Mouse (Mus musculus) midbrain, postnatal 0 days (tissue): ENCODE measurements around the gene Zc3h7b. TPM values are rescaled to one million over a fixed set of nuclear protein-coding genes. Genes with fewer than 3 reads are reported as not detected.

Experiments
- ATAC-seq: fragments of 200-750 bp; cut with Nextera tagmentation; 2 replicates; pipeline ENCODE4 v1.8.0; 2017; ENCODE audit warnings: moderate number of reproducible peaks, mild to moderate bottlenecking, moderate TSS enrichment, moderate library complexity; ENCODE audit not compliant: low FRiP score
- DNase-seq: peaks from one replicate; pipeline ENCODE4 v3.0.0-alpha.2; 2015; ENCODE audit warnings: low spot score
- H3K27ac ChIP-seq: fragments of 300-500 bp; sonication (generic); 2 replicates; pipeline ENCODE4 v1.5.1; 2014; ENCODE audit warnings: low read depth, mild to moderate bottlenecking, low read length, mixed read lengths
- H3K27me3 ChIP-seq: fragments of 300-500 bp; sonication (generic); 2 replicates; pipeline ENCODE4 v1.6.1; 2014; ENCODE audit warnings: low read length, control low read depth, mixed read lengths; ENCODE audit not compliant: insufficient read depth
- H3K36me3 ChIP-seq: fragments of 300-500 bp; sonication (generic); 2 replicates; pipeline ENCODE4 v1.6.1; 2014; ENCODE audit warnings: low read length, control low read depth, mixed read lengths; ENCODE audit not compliant: insufficient read depth
- H3K4me1 ChIP-seq: fragments of 300-500 bp; sonication (generic); 2 replicates; pipeline ENCODE4 v1.6.1; 2014; ENCODE audit warnings: mild to moderate bottlenecking, control low read depth, antibody characterized with exemption, low read length, mixed read lengths; ENCODE audit not compliant: insufficient read depth
- H3K4me2 ChIP-seq: fragments of 300-500 bp; sonication (generic); 2 replicates; pipeline ENCODE4 v1.6.1; 2014; ENCODE audit warnings: low read depth, mild to moderate bottlenecking, low read length, mixed read lengths; ENCODE audit not compliant: poor library complexity, severe bottlenecking
- H3K4me3 ChIP-seq: fragments of 300-500 bp; sonication (generic); 2 replicates; pipeline ENCODE4 v1.5.1; 2014; ENCODE audit warnings: low read depth, mild to moderate bottlenecking, low read length, moderate library complexity
- H3K9ac ChIP-seq: fragments of 300-500 bp; sonication (generic); replicated peaks from 2 replicates; pipeline ENCODE4 v1.6.1; 2014; ENCODE audit warnings: mild to moderate bottlenecking, low read length, moderate library complexity, mixed read lengths; ENCODE audit not compliant: poor library complexity, severe bottlenecking
- H3K9me3 ChIP-seq: fragments of 300-500 bp; sonication (generic); 2 replicates; pipeline ENCODE4 v1.6.1; 2016; ENCODE audit warnings: low read length, control low read depth
- CTCF ChIP-seq: IDR thresholded peaks from 2 replicates; pipeline ENCODE4 v1.5.1; 2016; ENCODE audit warnings: antibody characterized with exemption, mild to moderate bottlenecking
- WGBS: fragments of 180-500 bp; shearing (Covaris S2); extraction: QIAGEN DNeasy Blood & Tissue Kit; methylation state at CpG from one replicate; pipeline ENCODE4 v1.1.7; 2014; 5-methylcytosine and 5-hydroxymethylcytosine counted together
- polyA plus RNA-seq: library from polyadenylated mRNA; unstranded; fragments of >200 nt; fragmentation: Nextera tagmentation; extraction: Ambion mirVana; gene quantifications from 2 replicates; pipeline ENCODE4 v1.2.1, GENCODE M21; 2015
- total RNA-seq: library from RNA; depleted of rRNA; stranded (reverse); fragments of >200 nt; gene quantifications from 2 replicates; pipeline ENCODE4 v1.2.3, GENCODE M21; 2014

Zc3h7b gene
- total and polyA plus RNA-seq, 2 experiments from 2014 or later: 43.9 to 154 TPM

DNA sequence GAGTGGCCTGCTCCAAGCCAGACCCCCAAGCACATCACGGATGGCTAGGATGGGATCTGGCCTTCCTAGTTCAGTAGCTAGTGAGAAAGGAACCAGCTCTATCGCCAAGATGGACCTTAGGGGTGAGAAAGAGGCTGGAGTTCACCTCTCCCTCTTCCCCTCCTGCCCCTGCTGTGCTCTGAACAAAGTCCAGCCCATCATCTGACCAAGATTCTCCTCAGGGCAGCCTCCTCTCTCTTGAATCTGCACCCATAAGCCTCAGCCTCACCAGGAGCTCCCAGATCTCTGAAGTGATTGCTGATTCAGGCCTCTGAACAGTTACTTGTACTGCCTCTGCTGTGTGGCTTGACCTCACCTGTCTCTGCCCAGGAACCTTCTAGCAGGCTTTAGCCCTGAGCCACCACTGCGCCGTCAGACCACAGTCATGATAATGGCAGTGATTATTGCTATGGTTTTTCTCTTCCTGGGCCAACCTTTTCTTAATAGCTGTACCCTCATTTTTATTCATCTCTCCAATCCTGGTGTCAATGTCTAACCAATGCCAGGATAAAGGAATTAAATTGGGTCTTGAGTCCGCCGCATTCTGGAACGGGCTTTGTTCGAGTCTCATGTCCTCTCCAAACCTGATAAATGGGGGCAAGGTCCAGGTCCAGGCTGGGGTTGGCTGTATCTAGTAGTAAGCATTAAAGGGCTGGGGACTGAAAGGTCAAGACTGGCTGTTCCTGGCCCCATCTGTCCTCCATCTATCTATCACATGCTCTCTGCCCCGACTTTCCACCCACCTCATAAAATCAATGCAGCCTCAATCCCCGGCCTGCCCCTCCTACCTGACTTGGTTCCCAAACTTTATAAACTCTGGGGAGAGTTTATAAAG lies 90.4 kb downstream of the Zc3h7b start:
- 79% methylated on average over 10 of the region's 10 CpGs for WGBS
- no peaks in the 10 kb centered on the region for H3K27me3 ChIP-seq

DNA sequence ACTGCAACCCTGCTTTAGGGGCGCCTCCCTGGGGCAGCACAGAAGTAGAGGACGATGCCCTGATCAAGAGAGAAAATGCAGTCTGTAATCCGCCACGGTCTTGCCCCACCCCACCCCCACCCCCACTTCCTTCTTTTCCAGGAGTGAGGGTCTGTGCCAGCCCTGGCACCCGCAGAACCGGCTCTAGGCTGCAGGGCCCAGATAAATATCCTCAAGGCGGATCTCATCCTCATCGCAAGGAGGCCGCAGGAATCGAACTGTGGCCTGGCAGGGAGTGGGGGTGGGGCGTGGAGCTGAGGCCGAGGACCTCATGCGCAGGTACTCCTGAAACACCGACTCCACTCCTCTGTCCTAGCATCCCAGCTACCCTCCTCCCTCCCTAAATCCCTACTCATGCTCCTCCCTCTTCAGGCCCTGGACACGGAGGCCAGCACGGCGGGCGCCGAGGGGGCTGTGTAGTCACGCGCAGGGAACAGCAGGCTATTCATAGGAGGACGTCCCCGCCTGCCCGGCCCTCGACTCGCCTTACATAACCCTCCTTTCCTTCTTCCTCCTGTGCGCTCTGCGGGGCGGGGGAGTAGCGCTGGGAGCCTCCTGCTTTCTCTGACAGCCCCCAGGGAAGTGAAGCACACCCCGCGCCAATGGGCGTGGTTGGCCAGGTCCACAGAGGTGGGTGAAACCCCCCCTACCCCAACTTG lies 91.4 kb downstream of the Zc3h7b start:
- Histone ChIP-seq H3K4me1 (no peaks in the 10 kb centered on the region), H3K36me3 (no peaks in the 10 kb centered on the region), H3K27me3 (no peaks in the 10 kb centered on the region), H3K4me3 (peak overlapping the region; percentile 12; the same call in 1 of the 2 replicates), H3K9me3 (no peaks in the 10 kb centered on the region), H3K27ac (no peak overlapping the region), H3K4me2 (peak overlapping the region; percentile 37), H3K9ac (peak overlapping the region; percentile 19)
- DNase-seq: peak; percentile 50
- peak; percentile 71; the same call in 1 of the 2 replicates for ATAC-seq
- 6% methylated on average over 33 of the region's 33 CpGs for WGBS
- no peak for TF ChIP-seq CTCF

More for the DNA sequence above, 90.4 kb downstream of the Zc3h7b start:
- DNase-seq (no peak), ATAC-seq (no peak)
- TF ChIP-seq CTCF: no peak
- H3K36me3 ChIP-seq: no peaks in the 10 kb centered on the region
- no peak overlapping the region for H3K27ac ChIP-seq
- H3K4me3 ChIP-seq: no peak overlapping the region
- H3K9ac ChIP-seq: no peak overlapping the region
- no peaks in the 10 kb centered on the region for H3K9me3 ChIP-seq
- no peaks in the 10 kb centered on the region for H3K4me1 ChIP-seq
- H3K4me2 ChIP-seq: no peak overlapping the region

DNA sequence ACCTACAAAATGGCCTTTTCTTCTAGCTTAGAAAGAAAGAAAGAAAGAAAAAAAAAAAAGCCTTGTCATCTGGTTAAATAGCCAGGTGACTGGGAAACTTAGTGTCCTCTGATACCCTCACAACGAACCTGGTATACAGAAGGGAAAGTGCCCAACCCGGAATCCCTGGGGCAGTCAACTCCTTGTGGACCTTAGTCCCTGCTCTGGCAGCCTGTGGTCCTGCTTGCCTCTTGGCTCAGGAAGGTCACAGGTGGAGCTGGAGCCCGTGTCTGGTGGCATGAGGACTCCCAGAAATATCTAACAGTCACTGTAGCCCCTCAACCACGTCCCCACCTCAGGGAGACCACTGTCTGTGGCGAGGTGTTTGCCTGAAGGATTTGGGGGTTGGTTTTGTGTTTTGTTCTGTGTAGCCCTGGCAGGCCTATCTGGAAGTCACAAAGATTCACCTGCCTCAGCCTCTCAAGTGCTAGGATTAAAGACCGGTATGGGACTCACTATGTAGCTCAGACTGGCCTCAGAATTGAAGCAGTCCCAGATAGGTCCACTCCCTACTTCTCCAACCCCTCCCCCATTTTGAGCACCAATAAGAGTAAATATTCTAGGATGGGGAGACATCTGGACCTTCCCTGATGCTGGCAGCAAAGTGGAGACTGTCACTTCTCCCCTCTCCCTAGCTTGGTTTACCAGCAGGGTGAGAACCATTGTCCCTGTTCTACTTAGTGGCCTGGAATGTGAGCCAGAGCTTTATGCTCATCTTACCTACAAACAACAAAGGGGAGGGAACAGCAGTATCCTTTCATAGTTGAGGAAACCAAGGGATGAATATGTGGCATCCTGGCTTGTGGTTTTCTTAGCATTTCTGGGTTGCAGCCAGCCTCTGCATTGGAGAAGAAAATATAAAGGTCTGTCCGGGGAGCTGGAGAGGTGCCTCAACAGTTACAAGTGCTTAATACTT lies 92.4 kb downstream of the Zc3h7b start:
- 66% methylated on average over 7 of the region's 7 CpGs for WGBS
- TF ChIP-seq CTCF: no peak
- no peaks in the 10 kb centered on the region for H3K4me1 ChIP-seq
- H3K4me2 ChIP-seq: no peak overlapping the region
- no peak overlapping the region for H3K9ac ChIP-seq
- no peaks in the 10 kb centered on the region for H3K27me3 ChIP-seq
- no peaks in the 10 kb centered on the region for H3K36me3 ChIP-seq
- H3K27ac ChIP-seq: no peak overlapping the region
- no peak overlapping the region for H3K4me3 ChIP-seq
- DNase-seq (no peak), ATAC-seq (no peak)
- H3K9me3 ChIP-seq: no peaks in the 10 kb centered on the region

DNA sequence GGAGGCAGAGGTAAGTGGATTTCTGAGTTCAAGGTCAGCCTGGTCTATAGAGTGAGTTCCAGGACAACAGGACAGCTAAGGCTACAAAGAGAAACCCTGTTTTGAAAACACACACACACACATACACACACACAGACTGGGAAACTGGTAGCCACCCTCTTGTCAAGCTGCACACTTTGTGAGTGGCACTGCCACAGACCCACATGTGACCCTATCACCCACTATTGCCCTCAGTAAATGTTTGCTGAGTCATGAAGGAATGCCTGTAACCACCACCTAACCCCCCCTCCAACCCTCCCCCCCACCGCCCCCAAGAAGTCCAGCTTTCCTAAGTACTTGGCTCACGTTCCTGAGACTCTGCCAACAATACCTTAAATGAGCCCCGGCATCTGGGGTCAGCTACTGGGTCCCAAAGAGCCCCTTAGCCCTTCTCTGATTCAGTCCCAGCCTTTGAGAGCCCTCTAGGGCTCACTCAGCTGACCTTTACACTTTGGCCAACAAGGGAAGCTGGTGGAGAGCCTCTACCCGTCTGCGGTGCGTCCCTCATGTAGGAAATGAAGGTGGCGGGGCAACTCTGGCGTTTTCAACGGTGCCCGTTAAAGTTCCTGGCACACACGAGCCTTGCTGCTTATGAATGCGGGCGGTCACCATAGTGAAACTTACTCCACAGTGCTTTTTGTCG lies 93.8 kb downstream of the Zc3h7b start:
- peak; percentile 31 for DNase-seq
- no peak overlapping the region for H3K27ac ChIP-seq

DNA sequence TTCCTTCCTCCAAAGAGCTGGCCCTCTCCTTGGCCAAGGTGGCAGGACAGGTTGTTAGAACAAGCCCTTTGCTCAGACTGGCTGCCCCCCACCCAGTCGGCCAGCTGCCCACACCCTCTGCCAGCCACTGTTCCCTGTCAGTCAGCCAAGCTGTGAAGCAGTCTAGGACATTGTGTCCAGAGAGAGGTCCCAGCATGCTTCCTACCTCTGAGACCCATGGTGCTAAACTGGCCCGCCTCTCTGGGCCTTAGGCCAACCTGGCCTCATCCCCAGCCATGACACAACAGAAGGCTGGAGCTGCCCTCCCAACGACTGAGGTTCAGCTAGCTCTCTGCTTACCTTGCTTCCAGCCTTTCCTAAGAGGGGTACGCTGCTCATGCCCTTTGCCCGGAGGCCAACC lies 94.8 kb downstream of the Zc3h7b start:
- no peak overlapping the region for H3K4me3 ChIP-seq
- peak; percentile 91 for DNase-seq
- no peak overlapping the region for H3K27ac ChIP-seq
- H3K4me2 ChIP-seq: no peak overlapping the region
- TF ChIP-seq CTCF: no peak
- no peaks in the 10 kb centered on the region for H3K27me3 ChIP-seq
- H3K9me3 ChIP-seq: no peaks in the 10 kb centered on the region
- H3K4me1 ChIP-seq: no peaks in the 10 kb centered on the region
- 50% methylated on average over 5 of the region's 5 CpGs for WGBS
- peak; percentile 88 for ATAC-seq
- no peak overlapping the region for H3K9ac ChIP-seq
- no peaks in the 10 kb centered on the region for H3K36me3 ChIP-seq

More for the DNA sequence above, 93.8 kb downstream of the Zc3h7b start:
- no peaks in the 10 kb centered on the region for H3K9me3 ChIP-seq
- H3K4me2 ChIP-seq: no peak overlapping the region
- ATAC-seq: no peak
- H3K27me3 ChIP-seq: no peaks in the 10 kb centered on the region
- no peaks in the 10 kb centered on the region for H3K4me1 ChIP-seq
- WGBS: 71% methylated on average over 14 of the region's 14 CpGs
- no peaks in the 10 kb centered on the region for H3K36me3 ChIP-seq
- H3K9ac ChIP-seq: no peak overlapping the region
- no peak for TF ChIP-seq CTCF
- no peak overlapping the region for H3K4me3 ChIP-seq
